Mouse (Mus musculus): ENCODE results near the gene Pak1ip1.

GRCm38 (mm10) chr13:40971261-40971660 is 29.6 kb upstream of the Pak1ip1 start:
- TF ChIP-seq POLR2A (IDR thresholded peaks at IDR 0.05; ENCODE audit: borderline replicate concordance, insufficient read depth, low read length) (no peak), CTCF (IDR thresholded peaks at IDR 0.05; ENCODE audit: borderline replicate concordance, insufficient read depth, low read depth, low read length) (no peak)

Data from cerebellum, adult 2 months (tissue).